Mouse (Mus musculus): ENCODE measurements around the gene Pdlim3.
"Not testable (repeated sequence)": the region's sequence is repeated elsewhere in the genome, so short reads cannot be mapped to it uniquely, and the experiment has no call there.

Gene Pdlim3

DNA sequence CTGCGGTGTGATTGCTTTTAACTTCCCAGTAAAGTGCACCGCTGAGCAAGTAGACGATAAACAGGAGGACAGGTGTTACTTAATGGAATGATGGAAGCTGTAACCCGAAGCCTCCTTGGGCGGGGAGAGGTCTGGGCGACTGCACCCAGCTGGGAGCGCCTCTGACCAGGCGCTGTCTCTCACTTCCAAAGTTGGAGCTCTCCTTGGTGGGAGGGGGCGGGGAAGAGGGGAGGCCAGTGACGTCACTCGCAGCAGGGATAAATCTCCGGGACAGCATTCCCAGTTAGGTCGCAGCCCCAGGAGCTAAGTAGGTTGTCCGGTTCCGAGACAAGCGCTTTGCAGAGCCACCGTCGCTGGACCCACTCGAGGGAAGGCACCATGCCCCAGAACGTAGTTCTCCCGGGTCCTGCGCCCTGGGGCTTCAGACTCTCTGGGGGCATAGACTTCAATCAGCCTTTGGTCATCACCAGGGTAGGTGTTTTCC is at the start of gene Pdlim3:
Pdlim3 (plus strand) TSS at position 260 of the 484 bp plus-strand sequence.
- DNase-seq (ENCODE audit: low read depth, low spot score): no peak

DNA sequence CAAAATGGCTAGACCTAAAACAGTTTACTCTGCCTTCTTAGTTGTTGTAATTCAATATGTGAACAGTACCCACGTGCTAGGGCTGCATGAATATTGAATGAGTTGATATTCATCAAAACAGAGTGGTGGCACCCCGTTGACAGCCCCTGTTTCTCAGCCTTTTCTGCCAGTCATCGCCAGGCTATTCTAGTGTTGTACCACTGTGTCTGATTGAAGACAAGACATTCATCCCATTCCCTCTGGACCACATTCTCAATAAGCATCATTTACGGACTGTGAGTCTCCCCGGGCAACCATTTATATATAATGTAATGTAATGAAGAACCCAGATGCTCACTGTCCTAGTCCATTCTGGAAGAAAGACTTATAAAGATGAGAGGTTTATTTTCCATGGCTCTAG is 42.0 kb upstream of the Pdlim3 start:
- no peak for DNase-seq (ENCODE audit: low read depth, low spot score)

DNA sequence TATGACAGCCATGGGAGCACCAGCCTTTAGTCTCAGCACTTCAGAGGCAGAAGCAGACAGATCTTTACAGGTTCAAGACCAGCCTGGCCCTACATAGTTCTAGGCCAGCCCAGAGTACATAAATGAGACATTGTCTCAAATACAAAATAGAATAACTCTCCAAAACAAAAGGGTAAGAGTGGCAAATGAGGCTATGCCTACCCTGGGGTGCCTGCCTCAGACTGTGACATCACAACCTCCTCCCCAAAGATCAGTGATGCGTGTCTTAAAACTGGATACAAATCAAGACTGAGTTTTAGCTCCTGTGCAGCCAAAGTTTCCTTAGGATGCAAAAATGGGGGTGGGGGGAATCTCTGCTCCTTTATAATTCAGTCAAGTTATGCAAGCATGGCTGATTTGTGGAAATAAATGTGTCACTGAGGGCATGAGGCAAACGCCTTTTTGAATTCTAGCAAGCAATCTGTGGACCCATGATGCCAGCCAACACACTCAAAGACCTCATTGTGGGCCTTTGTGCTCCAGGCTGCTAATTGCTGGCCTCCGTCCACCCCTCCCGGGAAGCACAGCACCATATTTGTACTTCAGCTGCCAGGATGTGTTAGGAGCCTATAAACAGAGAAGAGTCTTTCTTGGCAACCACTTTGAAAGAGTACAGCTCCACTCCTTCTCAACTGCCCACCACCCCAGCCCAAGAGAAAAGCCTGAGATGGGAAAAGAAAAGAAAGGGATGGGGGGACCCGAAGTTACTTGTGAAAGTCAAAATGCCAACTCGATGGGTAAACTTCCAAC is 41.0 kb upstream of the Pdlim3 start:
- DNase-seq (ENCODE audit: low read depth, low spot score): no peak

DNA sequence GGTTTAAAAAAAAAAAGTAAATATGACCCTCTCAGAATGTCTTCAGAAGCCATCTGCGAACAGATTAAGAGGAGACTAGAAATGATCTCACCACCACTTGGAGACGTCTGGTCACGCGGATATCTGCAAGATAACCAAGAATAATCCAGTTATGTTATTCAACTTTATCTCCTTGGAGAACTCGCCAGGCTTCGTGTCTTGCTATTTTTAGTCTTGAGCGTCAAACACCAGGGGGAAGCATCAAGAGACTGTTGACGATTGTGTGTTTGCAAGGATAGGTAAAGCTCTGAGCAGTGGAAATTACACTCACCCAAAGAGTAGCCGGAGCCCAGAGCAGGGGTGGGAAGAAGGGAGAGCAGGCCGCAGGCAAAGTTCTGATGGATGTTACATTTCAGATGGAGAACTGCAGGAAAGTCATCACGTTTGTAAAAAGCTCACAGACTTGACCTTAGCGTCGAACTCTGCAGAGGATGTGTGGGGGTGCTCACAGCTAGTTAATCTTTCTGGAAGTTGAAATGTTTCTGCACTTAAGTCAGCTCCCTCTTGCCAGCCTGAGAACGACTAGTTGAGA is 40.3 kb upstream of the Pdlim3 start:
- no peak for DNase-seq (ENCODE audit: low read depth, low spot score)

DNA sequence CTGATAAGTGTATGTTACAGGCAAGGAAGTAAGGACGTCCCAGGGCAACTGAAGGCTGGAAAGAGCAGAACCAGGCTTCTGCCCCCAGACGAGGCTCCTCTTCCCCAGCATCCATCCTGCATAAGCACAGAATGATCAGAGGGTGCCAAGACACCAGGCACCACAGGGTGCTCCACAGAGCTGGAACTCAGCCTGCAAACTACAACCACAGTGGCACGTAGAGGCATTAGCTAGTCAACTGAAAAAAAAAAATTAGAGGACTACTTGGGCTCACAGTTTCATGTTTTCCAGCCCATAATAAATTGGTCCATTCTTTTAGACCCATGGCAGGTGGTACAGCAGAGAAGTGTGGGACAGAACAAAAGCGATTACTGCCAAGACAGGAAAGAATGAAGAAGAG is 39.4 kb upstream of the Pdlim3 start:
- no peak for DNase-seq (ENCODE audit: low read depth, low spot score)

DNA sequence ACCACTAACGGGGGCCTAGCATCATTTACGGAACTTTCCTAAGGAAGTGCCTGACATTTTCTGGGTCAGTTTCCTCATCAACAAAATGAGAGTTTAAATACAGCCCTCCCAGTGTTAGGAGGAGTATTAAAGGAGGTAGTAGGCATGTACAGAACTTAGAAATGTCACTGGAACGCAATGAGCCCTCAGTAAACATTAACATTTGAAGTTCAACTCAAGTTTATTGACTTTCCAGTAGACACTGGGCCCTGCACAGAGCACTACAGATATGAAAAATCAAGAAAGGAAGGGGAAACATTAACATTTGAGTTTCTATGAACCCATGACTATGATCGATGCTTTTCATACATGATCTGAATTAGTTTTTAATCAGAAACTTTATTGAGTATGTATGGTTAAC is 30.1 kb upstream of the Pdlim3 start:
- DNase-seq (ENCODE audit: low read depth, low spot score): no peak

DNA sequence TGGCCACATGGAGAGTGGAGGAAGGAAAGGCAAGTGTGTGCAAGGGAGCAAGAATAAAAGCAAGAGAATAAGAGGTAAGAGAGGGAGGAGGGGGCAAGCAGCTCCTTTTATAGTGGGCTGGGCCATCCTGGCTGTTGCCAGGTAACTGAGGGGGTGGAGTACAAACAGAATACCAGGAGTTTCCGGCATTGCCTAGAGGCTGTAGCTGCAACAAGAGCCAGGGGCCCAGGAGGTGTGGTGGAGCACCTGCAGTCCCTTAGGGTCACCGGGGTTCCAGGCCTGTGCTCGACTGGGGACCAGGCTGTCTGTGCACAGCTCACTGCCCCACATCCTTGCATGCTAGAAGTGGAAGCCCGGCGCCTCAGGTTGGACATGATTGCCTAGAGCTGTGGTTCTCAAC is 27.5 kb upstream of the Pdlim3 start:
- no peak for DNase-seq (ENCODE audit: low read depth, low spot score)

DNA sequence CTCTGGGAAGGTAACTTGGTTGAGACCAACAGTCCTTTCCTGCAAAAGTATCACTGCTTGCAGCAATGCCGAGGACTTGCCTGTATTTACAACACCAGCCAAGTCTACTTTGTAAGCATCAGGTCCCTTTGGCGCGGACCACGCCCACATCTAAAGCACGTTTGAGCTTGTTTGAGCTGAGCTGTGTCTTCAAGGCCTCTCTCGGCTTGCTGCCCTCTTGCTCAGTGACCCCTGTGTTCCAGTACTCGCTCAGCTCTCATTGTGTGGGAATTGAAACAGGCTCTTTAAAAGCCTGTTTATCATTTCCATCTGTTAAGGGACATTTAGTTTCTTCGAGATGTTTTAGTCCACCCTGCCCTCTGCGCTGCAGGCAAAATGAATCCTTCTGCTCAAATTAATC is 26.9 kb upstream of the Pdlim3 start:
- DNase-seq (ENCODE audit: low read depth, low spot score): no peak

DNA sequence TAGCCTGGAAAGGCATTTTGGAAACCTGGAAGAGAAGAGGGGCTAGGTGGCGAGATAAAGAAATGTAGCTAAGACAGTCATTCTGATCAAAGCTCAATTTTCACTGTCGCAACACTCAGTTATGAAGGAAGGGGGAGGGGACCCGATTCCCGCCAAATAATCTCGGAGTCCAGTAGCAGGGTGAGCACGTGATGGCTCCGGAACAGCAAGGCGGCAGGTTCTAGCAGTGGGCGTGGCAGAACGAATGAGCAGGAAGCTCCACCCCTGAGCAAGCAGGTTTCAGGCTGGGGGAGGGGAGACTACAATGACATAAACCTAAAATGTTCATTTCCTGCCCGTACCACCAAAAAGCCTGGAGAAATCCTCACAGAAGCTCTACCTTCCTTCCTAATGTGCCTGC is 13.7 kb upstream of the Pdlim3 start:
- DNase-seq (ENCODE audit: low read depth, low spot score): not testable (repeated sequence)

DNA sequence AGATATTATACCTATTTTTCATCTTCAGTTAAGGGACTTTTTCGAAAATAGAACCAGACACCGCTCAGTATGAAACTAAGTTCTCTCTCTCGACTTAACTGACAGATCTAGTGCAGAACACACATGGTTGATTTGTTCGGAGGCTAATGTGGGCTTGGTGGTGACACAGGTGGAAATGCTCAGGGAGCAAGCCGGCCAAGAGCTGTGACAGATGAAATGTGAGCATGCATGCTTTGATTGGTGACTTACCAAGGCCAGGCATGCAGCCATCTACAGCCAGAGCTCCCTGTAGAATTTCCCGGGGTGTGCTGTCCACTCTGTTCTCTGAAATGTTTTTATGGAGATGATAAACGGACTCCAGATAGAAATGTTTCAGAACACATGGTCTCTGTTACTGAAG is 13.2 kb upstream of the Pdlim3 start:
- no peak for DNase-seq (ENCODE audit: low read depth, low spot score)

DNA sequence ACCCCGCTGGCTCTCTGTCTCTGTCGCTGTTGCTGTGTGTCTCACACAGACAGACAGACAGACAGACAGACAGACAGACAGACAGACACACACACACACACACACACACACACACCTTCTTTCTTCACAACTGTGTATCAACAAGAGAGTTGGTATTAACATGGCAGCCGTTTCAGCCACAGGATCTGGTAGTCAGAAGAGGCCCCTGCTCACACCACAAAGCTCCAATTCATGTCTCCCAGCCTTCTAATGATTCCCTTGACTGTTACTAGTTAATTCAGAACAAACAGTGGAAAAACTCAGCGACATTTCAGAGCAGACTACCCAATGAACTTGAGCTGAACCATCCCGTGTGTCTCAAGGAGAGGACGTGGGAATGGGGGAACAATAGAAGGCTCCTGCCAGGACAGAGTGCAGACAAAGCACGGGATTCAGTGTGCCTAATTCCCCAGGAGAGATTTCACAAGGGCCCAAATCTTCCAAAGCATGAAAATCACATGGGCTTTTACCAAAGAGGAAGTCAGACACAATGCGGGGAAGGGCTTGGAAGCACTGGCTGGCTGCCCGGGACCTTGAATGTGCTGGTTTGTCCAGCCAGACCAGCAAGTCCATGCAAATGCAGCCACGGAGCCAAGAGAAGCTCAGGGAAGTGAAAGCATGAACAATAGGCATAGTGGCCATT is 10.2 kb upstream of the Pdlim3 start:
- no peak for DNase-seq (ENCODE audit: low read depth, low spot score)

DNA sequence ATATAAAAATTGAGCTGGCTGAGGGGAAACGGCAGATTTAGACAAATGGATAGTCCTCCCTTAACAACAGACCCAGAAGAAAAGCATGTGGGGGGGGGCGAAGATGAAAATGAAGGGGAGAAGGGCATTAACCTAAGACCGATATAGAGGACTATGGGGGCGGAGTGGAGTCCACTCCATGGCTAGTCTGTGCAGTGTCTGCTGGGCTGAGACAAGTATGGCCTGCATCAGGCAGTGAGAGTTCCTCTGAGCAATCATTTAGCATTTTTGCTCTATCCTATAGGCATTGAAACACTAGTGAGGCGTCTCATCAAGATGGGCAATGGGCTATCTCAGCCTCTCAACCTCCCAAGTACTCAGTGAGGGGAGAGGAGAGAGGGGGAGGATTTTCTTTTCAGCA is 8.9 kb upstream of the Pdlim3 start:
- DNase-seq (ENCODE audit: low read depth, low spot score): no peak

DNA sequence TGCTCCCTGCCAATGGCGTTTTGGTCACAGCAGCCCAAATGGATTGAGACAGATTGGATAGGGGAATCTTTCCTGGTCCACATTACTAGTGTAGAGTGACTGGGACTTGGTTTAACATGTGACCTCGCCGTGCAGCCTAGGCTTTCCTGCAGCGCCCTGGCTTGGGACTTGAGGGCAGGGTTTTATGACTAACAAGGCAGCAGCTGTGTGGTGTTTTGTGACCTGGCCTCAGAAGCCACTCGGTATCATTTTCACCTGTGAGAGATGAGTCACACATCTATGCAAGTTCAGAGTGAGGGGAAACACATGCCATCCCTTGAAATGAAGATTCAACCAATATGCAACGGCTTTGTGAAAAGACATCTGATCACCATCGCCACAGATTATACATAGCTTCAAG is 7.6 kb upstream of the Pdlim3 start:
- DNase-seq (ENCODE audit: low read depth, low spot score): no peak

DNA sequence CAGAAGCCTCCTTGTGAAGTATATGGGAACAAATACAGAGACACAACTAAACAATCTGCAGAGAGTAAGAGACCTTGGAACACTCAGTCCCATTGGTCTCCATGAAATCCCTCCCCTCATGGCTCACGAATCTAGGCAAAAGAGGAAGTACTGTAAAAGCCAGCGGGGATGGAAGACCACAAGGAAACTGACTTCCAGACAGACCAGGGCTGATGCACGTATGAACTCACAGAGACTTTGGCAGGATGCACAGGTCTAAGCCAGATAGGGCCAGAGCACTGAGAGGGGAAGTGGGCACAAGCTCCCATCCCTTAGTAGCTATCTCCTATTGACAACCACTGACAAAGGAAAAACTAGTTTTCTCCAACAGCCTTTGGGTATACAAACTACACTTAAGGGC is 4.8 kb upstream of the Pdlim3 start:
- DNase-seq (ENCODE audit: low read depth, low spot score): no peak

DNA sequence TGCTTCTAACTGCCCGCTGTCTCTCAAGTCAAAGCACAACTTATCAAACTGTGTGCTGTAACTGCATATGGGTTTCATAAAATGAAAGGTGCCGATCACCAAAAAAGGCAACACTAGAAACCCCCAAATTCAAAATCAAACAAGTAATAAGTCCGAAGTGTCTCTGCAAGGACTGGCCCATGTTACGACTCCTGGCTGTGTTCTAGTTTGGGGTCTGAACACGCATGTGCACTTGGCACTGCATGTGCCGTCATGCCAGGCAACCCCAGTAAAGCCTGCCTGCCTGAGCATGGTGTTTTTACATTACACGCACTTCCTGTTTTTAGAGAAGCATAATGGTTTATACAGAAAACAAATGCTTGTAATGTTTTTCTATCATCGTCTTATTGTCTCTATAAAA is 3.5 kb upstream of the Pdlim3 start:
- no peak for DNase-seq (ENCODE audit: low read depth, low spot score)

DNA sequence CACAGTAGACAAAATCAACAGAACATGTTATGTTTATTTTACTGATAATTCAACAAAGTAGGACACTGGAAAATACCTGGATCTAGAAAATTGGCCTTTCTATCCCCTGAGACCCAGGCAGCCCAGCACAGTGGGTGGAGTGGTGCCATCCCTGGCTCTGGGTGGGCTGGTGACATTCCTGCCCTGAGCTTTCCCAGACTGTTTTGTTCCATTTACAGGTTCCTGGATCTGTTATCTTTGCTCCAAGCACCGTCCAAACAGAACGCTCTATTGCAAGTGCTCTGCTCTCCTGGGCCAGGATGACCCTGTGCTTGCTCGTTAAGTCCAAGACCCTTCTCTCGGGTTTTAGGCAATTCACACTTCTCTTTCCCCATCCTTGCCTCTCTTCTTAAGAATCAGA is 1.5 kb upstream of the Pdlim3 start:
- no peak for DNase-seq (ENCODE audit: low read depth, low spot score)

DNA sequence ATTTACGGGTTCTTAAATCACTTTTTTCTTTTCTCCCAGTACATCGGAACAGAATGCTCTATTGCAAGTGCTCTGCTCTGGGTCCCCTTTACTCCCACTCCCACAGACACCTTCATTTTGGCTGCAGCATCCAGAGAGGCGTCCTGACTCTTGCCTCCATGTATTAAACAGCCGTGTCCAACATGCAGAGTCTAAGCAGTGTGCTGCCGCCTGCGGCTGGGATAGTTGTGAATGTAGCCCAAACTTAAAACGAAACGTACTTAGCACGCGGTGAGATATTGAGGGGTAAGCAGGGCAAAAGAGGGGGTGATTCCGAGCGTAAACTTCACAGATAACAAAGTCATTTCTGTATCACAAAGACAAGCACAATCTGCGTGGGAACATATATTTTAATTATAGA is 709 bp upstream of the Pdlim3 start:
- DNase-seq (ENCODE audit: low read depth, low spot score): no peak

DNA sequence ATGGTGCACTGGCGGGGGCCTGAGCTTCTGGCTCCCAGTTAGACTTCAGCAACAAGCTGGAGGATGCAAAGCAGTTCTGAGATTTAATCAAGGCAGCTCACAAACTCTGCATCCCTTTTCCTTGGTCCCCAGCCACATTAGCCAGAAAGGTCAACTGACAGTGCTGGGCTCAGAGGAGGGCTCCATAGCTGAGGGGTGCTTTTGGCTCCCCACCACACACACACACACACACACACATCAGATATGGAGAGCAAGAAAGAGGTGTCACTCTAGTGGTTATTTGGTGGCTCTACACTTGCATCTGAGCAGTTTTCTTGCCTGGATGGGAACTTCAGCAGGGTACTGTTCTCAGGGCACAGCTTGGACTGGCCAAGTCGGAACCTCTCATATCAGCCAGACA is 514 bp downstream of the Pdlim3 start:
- DNase-seq (ENCODE audit: low read depth, low spot score): no peak

DNA sequence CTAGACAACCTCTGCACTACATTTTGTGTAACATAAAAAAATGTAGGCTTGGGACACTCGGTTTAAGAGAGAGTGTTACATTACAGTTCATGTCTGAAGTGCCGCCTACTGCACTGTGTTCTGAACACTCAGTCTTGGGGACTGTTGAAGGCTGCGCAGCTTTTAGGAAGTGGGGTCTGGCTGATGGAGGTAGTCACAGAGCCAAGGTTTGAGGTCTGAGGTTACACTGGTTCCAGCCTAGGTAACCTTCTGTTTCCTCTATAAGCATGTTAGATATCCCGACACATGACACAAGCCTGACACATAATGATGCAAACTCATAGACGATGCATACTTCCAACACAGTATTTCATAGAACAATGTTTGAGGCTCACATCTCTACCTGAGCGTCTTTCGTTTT is 4.5 kb downstream of the Pdlim3 start:
- DNase-seq (ENCODE audit: low read depth, low spot score): no peak

DNA sequence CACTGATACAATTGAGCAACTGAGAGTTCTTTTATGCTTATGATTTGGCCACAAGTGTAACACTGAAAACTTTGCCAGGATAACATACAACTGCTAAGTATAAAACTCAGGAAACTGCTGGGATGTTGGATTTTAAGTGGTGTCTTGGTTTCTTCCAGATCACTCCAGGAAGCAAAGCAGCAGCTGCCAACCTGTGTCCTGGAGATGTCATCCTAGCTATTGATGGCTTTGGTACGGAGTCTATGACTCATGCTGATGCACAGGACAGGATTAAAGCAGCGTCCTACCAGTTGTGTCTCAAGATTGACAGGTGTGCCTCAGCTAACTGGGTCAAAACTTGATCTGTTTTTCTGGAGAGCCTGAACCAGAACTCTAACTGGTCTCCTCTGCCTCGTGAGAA is 11.3 kb downstream of the Pdlim3 start:
- DNase-seq (ENCODE audit: low read depth, low spot score): no peak

DNA sequence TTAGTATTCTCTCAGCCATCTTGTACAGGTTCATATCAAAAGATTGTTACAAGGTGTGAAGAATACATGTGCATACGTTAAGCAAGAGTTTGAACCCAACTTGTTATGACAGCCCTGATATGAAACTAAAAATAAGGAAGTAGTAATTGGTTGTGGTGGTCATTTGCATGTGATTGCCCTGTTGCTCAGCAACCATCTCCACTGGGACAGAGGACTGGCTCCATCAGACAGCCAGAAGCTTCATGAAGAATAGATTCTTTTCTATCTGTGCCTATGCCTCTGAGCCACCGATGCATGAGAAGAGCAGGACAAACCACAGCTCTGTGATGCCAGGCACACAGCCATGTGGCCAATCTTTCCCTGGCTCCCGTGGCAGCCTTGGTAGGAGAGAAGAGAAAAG is 14.5 kb downstream of the Pdlim3 start:
- no peak for DNase-seq (ENCODE audit: low read depth, low spot score)

DNA sequence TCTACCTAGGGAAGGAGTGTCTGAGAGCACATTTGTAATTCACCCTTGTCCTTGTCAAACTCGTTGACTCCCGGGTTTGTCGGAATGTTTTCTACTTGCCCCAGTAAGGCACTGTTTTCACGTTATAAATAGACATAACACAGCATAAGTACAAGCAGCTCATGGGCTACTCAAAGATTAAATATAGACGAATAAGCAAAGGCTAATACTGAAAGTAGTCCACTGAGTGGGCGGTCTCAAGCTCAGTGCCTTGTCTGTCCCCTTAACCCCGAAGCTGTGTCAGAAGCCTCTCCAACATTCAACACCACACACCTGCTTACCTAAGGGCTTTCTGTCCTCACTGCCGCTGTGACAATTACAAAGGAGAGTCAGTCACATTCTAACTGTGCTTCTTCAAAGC is 16.4 kb downstream of the Pdlim3 start:
- no peak for DNase-seq (ENCODE audit: low read depth, low spot score)

DNA sequence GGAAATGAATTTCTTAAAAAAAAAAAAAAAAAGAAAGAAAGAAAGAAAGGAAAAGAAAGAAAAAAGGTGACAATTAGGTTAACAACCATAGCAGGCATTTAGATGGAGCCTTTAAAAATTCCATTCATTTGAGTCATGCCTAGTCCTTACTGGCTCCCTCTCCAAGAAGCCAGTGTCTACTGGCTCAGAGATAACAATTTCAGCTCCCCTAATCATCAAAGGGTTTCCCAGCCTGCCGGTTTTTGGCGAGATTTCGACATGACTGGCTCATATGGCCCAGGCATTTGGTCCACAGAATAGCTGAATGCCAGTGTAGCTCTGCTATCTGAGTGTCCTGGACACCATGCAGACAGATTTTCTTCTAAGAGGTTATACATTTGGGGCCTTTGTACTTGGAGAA is 18.4 kb downstream of the Pdlim3 start:
- no peak for DNase-seq (ENCODE audit: low read depth, low spot score)
